Mouse (Mus musculus) myocyte (in vitro differentiated cells): Measurements from ENCODE around the gene Olfr884.

ENCODE experiments used
- CEBPB ChIP-seq: IDR thresholded peaks from 2 replicates; pipeline ENCODE4 v1.6.1; 2011; ENCODE audit warnings: mild to moderate bottlenecking, moderate library complexity; ENCODE audit not compliant: poor library complexity, insufficient read depth, severe bottlenecking
- E2F4 ChIP-seq: IDR thresholded peaks from one replicate; pipeline ENCODE4 v1.6.1; 2011; ENCODE audit warnings: mild to moderate bottlenecking, control low read depth, moderate library complexity; ENCODE audit not compliant: insufficient read depth
- MAX ChIP-seq: IDR thresholded peaks from one replicate; pipeline ENCODE4 v1.6.1; 2011; ENCODE audit warnings: low read depth, mild to moderate bottlenecking, control low read depth
- MYOD1 ChIP-seq, 3 experiments: IDR thresholded peaks; one replicate each; pipeline ENCODE4 v1.6.1; 2011; ENCODE audit warnings: control low read depth in 2 of 3, low read depth in 2 of 3, mild to moderate bottlenecking in 2 of 3, moderate library complexity in 1 of 3; ENCODE audit not compliant: insufficient read length in 2 of 3, control insufficient read depth in 1 of 3
- MYOG ChIP-seq, 3 experiments: IDR thresholded peaks; one replicate each; pipeline ENCODE4 v1.6.1; 2011; ENCODE audit warnings: control low read depth in 2 of 3, low read depth in 2 of 3, mild to moderate bottlenecking in 2 of 3; ENCODE audit not compliant: insufficient read length in 2 of 3, control insufficient read depth in 1 of 3, insufficient read depth in 1 of 3
- POLR2A ChIP-seq: IDR thresholded peaks from one replicate; pipeline ENCODE4 v1.6.1; 2011; ENCODE audit warnings: low read depth, mild to moderate bottlenecking, control low read depth, moderate library complexity; ENCODE audit not compliant: insufficient read length
- POLR2AphosphoS2 ChIP-seq: IDR thresholded peaks from one replicate; pipeline ENCODE4 v1.6.1; 2011; ENCODE audit warnings: low read depth, control low read depth; ENCODE audit not compliant: insufficient read length
- REST ChIP-seq: IDR thresholded peaks from one replicate; pipeline ENCODE4 v1.6.1; 2011; ENCODE audit warnings: mild to moderate bottlenecking, control low read depth, moderate library complexity; ENCODE audit not compliant: insufficient read depth, insufficient read length
- TCF12 ChIP-seq: IDR thresholded peaks from one replicate; pipeline ENCODE4 v1.6.1; 2011; ENCODE audit warnings: mild to moderate bottlenecking, control low read depth; ENCODE audit not compliant: poor library complexity, insufficient read depth, severe bottlenecking
- TCF3 ChIP-seq: IDR thresholded peaks from one replicate; pipeline ENCODE4 v1.6.1; 2011; ENCODE audit warnings: low read depth, control low read depth; ENCODE audit not compliant: insufficient read length
- USF1 ChIP-seq: IDR thresholded peaks from one replicate; pipeline ENCODE4 v1.6.1; 2011; ENCODE audit warnings: low read depth, mild to moderate bottlenecking, control low read depth, moderate library complexity

DNA sequence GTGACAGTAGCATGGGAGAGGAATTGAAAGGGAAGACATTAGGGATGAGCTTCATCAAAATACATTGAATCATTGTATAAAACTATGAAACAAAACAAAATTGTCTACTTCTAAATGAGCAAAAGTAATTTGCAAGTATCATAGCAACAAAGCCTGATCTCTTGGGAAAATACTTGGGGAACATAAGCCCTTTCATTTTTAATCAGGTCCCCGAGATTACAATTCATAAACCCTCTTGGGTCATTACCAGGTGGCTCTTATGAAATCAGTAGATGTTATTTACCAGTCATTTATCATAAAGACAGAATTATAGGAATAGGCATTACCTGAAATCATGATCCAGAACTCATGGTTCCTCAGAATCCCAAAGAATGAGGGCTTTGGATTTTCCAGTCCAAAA, at the start of gene Olfr884:
- no peak for TF ChIP-seq USF1
- TF ChIP-seq E2F4: no peak
- no peak for TF ChIP-seq CEBPB
- no peak for TF ChIP-seq POLR2A
- no peak for TF ChIP-seq REST
- no peak for TF ChIP-seq MYOG (IDR thresholded peaks at IDR 0.05; ENCODE audit: control insufficient read depth in 1 of 3, insufficient read depth in 1 of 3, insufficient read length in 2 of 3, low read depth in 2 of 3)
- TF ChIP-seq POLR2AphosphoS2: no peak
- TF ChIP-seq TCF12: no peak
- TF ChIP-seq MAX: no peak
- TF ChIP-seq TCF3: no peak
- no peak for TF ChIP-seq MYOD1 (IDR thresholded peaks at IDR 0.05; ENCODE audit: control insufficient read depth in 1 of 3, insufficient read length in 2 of 3, low read depth in 2 of 3)
